Mouse (Mus musculus) E14TG2a.4 (cell line): ENCODE data around the gene Phldb1.

Source experiments
- H3K27me3 ChIP-seq: 2 replicates; pipeline ENCODE4 v1.6.1; 2014; ENCODE audit warnings: low read length, control low read depth; ENCODE audit not compliant: insufficient read depth
- H3K36me3 ChIP-seq: 2 replicates; pipeline ENCODE4 v1.6.1; 2014; ENCODE audit warnings: low read length, control low read depth; ENCODE audit not compliant: insufficient read depth
- H3K4me1 ChIP-seq: replicated peaks from 2 replicates; pipeline ENCODE4 v1.6.1; 2014; ENCODE audit warnings: low read depth, low read length, control low read depth
- H3K4me3 ChIP-seq: replicated peaks from 2 replicates; pipeline ENCODE4 v1.5.1; 2014; ENCODE audit warnings: mild to moderate bottlenecking, low read length
- H3K9me3 ChIP-seq: 2 replicates; pipeline ENCODE4 v1.6.1; 2014; ENCODE audit warnings: low read length, control low read depth
- CTCF ChIP-seq: conservative IDR thresholded peaks from 2 replicates; pipeline ENCODE4 v1.5.1; 2014; ENCODE audit warnings: low read length
- NANOG ChIP-seq: IDR thresholded peaks from 2 replicates; pipeline ENCODE4 v1.6.1; 2014; ENCODE audit warnings: borderline replicate concordance, low read length, mixed read lengths
- POU5F1 ChIP-seq: IDR thresholded peaks from 2 replicates; pipeline ENCODE4 v1.6.1; 2014; ENCODE audit warnings: low read length, borderline replicate concordance

Phldb1 gene

GRCm38 (mm10) chr9:44748473-44748872 is 13.5 kb upstream of the Phldb1 start:
- H3K4me3 ChIP-seq, result no peak overlapping the region
- H3K36me3 ChIP-seq, result peaks cover 92% of the 10 kb centered on the region
- no peaks in the 10 kb centered on the region for H3K4me1 ChIP-seq
- H3K27me3 ChIP-seq, result no peaks in the 10 kb centered on the region
- H3K9me3 ChIP-seq, result no peaks in the 10 kb centered on the region
- TF ChIP-seq POU5F1 (no peak), CTCF (peak; percentile 42)

- Histone ChIP-seq H3K36me3 (peaks cover 89% of the 10 kb centered on the region), H3K9me3 (no peaks in the 10 kb centered on the region), H3K27me3 (no peaks in the 10 kb centered on the region), H3K4me3 (no peak overlapping the region), H3K4me1 (no peaks in the 10 kb centered on the region)
- TF ChIP-seq CTCF, result no peak
- no peak for TF ChIP-seq NANOG
- no peak for TF ChIP-seq POU5F1
Measured at GRCm38 (mm10) chr9:44747341-44747740, 12.3 kb upstream of the Phldb1 start.

- peaks cover 83% of the 10 kb centered on the region for H3K36me3 ChIP-seq
Measured at GRCm38 (mm10) chr9:44746666-44747065, 11.7 kb upstream of the Phldb1 start.

GRCm38 (mm10) chr9:44745371-44745770 is 10.4 kb upstream of the Phldb1 start:
- Histone ChIP-seq H3K27me3 (no peaks in the 10 kb centered on the region), H3K36me3 (peaks cover 72% of the 10 kb centered on the region), H3K9me3 (no peaks in the 10 kb centered on the region), H3K4me3 (no peak overlapping the region), H3K4me1 (no peaks in the 10 kb centered on the region)
- TF ChIP-seq NANOG (no peak), POU5F1 (no peak), CTCF (no peak)

More at GRCm38 (mm10) chr9:44746666-44747065, 11.7 kb upstream of the Phldb1 start:
- H3K4me3 ChIP-seq, result no peak overlapping the region
- no peaks in the 10 kb centered on the region for H3K4me1 ChIP-seq
- TF ChIP-seq NANOG, result no peak
- H3K27me3 ChIP-seq, result no peaks in the 10 kb centered on the region
- no peaks in the 10 kb centered on the region for H3K9me3 ChIP-seq

- peaks cover 21% of the 10 kb centered on the region for H3K27me3 ChIP-seq
- H3K9me3 ChIP-seq, result no peaks in the 10 kb centered on the region
- H3K4me3 ChIP-seq, result no peak overlapping the region
- peaks cover 31% of the 10 kb centered on the region for H3K36me3 ChIP-seq
- H3K4me1 ChIP-seq, result peaks cover 16% of the 10 kb centered on the region
- TF ChIP-seq CTCF (0 out of 2 replicates have a peak, but pooled peaks have one; percentile 4), POU5F1 (no peak), NANOG (no peak)
Measured at GRCm38 (mm10) chr9:44740663-44741192, 5.7 kb upstream of the Phldb1 start.

GRCm38 (mm10) chr9:44737240-44737949 is 2.4 kb upstream of the Phldb1 start:
- Histone ChIP-seq H3K4me1 (peaks cover 45% of the 10 kb centered on the region), H3K4me3 (no peak overlapping the region), H3K9me3 (no peaks in the 10 kb centered on the region), H3K27me3 (peaks cover 55% of the 10 kb centered on the region), H3K36me3 (no peaks in the 10 kb centered on the region; the same call in 1 of the 2 replicates)
- TF ChIP-seq CTCF, result no peak
- TF ChIP-seq POU5F1, result no peak
- TF ChIP-seq NANOG, result no peak

- TF ChIP-seq POU5F1 (no peak), CTCF (no peak), NANOG (no peak)
- Histone ChIP-seq H3K9me3 (no peaks in the 10 kb centered on the region), H3K36me3 (no peaks in the 10 kb centered on the region), H3K4me3 (no peak overlapping the region), H3K27me3 (peaks cover 63% of the 10 kb centered on the region), H3K4me1 (peaks cover 46% of the 10 kb centered on the region)
Measured at GRCm38 (mm10) chr9:44736301-44736700, 1.3 kb upstream of the Phldb1 start.

GRCm38 (mm10) chr9:44735886-44736285 is 888 bp upstream of the Phldb1 start:
- no peak overlapping the region for H3K4me3 ChIP-seq
- no peaks in the 10 kb centered on the region for H3K36me3 ChIP-seq
- peaks cover 63% of the 10 kb centered on the region for H3K27me3 ChIP-seq
- TF ChIP-seq NANOG, result no peak
- TF ChIP-seq CTCF, result no peak
- TF ChIP-seq POU5F1, result no peak
- H3K9me3 ChIP-seq, result no peaks in the 10 kb centered on the region
- H3K4me1 ChIP-seq, result peaks cover 46% of the 10 kb centered on the region
